Mouse (Mus musculus) olfactory bulb, adult 2 months (tissue): ENCODE measurements around the gene Fam166a. TPM values are rescaled to one million over a fixed set of nuclear protein-coding genes. Genes with fewer than 3 reads are reported as not detected.

Experiments used
- H3K27ac ChIP-seq: fragments of 200-500 bp; 2 replicates; pipeline ENCODE4 v1.5.1; 2012; ENCODE audit warnings: low read depth, low read length; ENCODE audit not compliant: insufficient read depth
- H3K4me1 ChIP-seq: fragments of 200-500 bp; 2 replicates; pipeline ENCODE4 v1.6.1; 2012; ENCODE audit warnings: low read length; ENCODE audit not compliant: control insufficient read depth, insufficient read depth
- H3K4me3 ChIP-seq: fragments of 200-500 bp; 2 replicates; pipeline ENCODE4 v1.5.1; 2012; ENCODE audit warnings: mild to moderate bottlenecking, low read depth, low read length, moderate library complexity; ENCODE audit not compliant: insufficient read depth
- CTCF ChIP-seq: fragments of 200-500 bp; IDR thresholded peaks from 2 replicates; pipeline ENCODE4 v1.5.1; 2012; ENCODE audit warnings: low read depth, mild to moderate bottlenecking, low read length, moderate library complexity; ENCODE audit not compliant: insufficient read depth
- POLR2A ChIP-seq: fragments of 200-500 bp; IDR thresholded peaks from 2 replicates; pipeline ENCODE4 v1.6.1; 2012; ENCODE audit warnings: mild to moderate bottlenecking, low read depth, low read length, moderate library complexity; ENCODE audit not compliant: insufficient read depth
- WGBS: fragments of 180-500 bp; shearing (Covaris S2); methylation state at CpG from one replicate; pipeline ENCODE4 v1.1.7; 2018; 5-methylcytosine and 5-hydroxymethylcytosine counted together
- polyA plus RNA-seq: library from polyadenylated mRNA; stranded (reverse); fragments of >200 nt; gene quantifications from 2 replicates; pipeline ENCODE4 v1.2.4, GENCODE M21; 2012; ENCODE audit warnings: low replicate concordance; ENCODE audit not compliant: missing spikeins, insufficient read depth, insufficient read length

The Fam166a gene
- polyA plus RNA-seq, 1 experiment: not detected

DNA sequence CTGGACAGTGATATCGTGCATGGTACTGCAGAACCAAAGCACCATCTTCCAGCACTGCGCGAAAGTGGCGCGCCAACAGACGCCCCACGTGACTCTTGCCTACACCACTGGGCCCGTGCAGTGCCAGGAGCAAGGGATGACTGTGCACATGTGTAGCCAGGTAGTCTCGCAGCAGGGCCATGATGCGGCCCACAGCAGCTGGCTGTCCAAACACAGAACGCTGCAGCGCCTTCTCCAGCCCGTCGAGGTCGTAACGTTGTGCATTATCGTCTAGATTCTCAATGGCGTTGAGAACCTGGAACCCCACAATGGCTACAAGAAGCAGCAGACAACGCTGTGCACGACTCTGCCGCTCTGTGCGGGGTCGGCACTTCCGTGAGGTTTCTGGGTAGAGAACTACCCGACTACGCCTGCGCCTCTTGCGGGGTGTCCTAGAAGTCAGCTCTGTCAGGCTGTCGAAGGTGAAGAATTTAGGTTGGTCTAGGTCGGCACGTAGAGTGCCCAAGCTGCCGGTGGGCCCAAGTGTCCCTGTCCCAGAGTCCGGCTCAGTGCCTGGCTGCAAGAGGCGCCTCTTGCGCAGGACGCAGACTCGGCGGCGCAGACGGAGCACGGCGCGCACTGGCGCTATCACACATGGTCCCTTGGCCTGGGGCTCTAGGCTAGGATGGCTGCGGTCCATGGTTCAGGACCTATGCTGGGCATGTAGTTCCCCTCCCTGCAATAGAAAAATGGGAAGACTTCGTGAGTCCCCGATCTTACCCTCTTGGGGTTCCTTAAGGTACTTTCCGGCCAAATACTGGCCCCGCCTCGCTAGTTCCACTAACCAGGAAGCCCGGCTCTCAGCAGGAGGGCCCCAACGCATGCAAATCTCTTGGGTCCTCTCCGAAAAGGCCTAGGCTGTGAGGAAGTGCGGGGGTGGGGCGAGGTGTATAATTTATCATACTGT is 23.1 kb upstream of the Fam166a start:
- no peak for TF ChIP-seq POLR2A
- 0 out of 2 replicates have a peak, but pooled peaks have one; percentile 12 for TF ChIP-seq CTCF
- Histone ChIP-seq H3K27ac (no peak overlapping the region; the same call in 1 of the 2 replicates), H3K4me3 (peak overlapping the region; percentile 6; the same call in 1 of the 2 replicates), H3K4me1 (peaks cover 5% of the 10 kb centered on the region)
- 49% methylated on average over 55 of the region's 55 CpGs for WGBS

DNA sequence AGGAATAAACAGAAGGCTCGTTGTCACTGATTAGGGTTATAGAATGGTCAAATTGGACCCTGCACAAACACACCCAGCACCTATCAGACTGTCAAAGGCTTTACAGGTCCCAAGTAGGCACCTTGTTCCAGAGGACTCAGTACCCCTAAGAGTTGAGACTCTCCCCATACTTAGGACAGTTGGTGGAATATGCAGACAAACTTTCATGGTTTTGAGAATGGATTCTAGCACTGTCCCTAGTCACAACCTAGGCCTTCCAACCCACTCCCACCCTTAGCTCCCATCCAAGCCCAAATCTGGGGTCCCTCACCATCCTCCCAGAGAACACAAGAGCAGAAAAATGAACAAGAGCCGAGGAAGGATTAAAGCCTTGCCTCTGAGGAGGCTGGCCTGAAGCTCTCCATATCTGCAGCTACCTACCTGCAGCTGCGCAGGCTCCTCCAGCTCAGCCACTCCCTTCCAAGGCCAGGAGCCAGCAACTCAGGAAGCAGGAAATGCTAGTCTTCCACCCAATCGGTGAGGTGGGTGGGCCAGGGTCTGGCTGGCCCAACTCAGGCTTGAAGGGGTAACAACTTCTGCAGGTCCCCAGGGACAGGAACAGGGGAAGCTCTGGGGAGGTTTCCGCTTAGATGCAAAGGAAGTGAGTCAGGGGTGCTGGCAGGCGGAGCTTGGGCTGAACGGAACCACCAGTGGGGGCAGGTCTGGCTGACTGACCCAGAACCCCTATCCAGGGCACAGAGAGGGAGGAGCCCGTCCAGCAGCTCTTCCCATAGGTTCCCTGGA is 22.2 kb upstream of the Fam166a start, which contains the start of gene Tor4a:
Gene Tor4a (minus strand): TSS at position 715 of the 783 bp plus-strand sequence.
- Histone ChIP-seq H3K4me3 (peak within 1 kb of the TSS; percentile 12; the same call in 1 of the 2 replicates), H3K4me1 (peaks cover 5% of the 10 kb centered on the region), H3K27ac (no peak within 1 kb of the TSS; the same call in 1 of the 2 replicates)
- 37% methylated on average over 8 of the region's 8 CpGs for WGBS
- TF ChIP-seq POLR2A (no peak), CTCF (no peak)

DNA sequence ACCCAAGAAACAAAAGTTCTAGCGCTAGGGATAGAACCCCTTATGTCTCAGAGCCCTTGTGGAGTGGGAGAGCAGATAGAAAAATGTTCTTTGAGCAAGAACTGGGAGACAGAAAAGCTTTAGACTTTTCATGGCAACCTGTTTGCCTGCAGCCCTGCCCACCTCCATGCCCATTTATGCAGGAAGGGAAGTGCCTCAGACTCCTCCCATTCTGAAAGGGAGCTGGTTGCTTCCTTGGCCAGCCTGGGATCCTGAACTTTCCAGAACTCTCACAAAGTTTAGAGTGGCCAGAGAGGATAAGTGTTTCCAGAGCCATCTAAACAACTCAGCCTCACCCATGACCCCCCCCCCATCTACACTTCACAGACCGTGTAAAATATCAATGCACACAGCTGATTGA is 21.4 kb upstream of the Fam166a start:
- Histone ChIP-seq H3K4me3 (no peak overlapping the region), H3K27ac (no peak overlapping the region), H3K4me1 (peaks cover 5% of the 10 kb centered on the region)
- TF ChIP-seq CTCF: no peak
- TF ChIP-seq POLR2A: no peak
- 45% methylated on average over 2 of the region's 2 CpGs for WGBS

DNA sequence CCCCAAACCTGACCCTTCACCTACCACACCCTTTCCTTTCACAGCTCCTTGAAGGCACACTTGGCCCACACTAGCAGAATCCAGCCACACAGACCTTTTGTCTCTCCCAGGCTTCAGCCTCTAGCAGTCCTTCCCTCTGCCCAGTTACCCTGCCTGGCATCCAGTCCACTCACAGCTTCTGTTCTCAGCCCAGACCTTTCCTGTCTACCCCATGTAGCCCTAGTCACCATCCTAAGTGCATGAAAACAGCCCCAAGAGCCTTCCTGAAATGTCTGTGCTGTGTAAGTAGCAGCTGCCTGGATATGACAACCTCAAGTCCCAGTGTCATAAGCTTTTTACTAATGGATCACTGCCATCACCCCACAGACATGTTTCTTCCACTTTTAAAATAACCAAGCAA is 20.6 kb upstream of the Fam166a start:
- Histone ChIP-seq H3K4me1 (peaks cover 5% of the 10 kb centered on the region), H3K4me3 (no peak overlapping the region), H3K27ac (no peak overlapping the region)
- TF ChIP-seq CTCF: no peak
- TF ChIP-seq POLR2A: no peak

DNA sequence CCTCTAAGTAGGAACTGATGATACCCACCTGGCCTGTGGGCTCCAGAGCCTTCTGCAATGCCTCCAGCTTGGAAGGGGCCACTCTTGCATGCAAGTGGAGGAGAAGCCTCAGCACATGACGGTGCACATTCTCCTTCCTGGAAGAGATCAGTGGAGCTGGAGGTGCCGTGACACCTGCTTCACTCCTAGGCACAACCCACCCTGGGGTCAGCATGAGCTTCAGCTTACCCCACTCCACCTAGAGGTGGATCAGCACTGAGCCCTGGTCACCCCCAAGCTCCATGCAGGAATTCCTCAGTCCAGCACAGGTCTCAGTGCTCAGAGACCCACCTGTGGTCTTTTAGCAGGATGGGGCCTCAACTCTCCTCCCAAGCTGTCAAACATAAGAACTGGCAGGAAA is 17.9 kb upstream of the Fam166a start:
- no peak overlapping the region for H3K27ac ChIP-seq
- TF ChIP-seq POLR2A (no peak), CTCF (no peak)
- 91% methylated on average over 2 of the region's 2 CpGs for WGBS
- H3K4me3 ChIP-seq: no peak overlapping the region
- H3K4me1 ChIP-seq: no peaks in the 10 kb centered on the region

DNA sequence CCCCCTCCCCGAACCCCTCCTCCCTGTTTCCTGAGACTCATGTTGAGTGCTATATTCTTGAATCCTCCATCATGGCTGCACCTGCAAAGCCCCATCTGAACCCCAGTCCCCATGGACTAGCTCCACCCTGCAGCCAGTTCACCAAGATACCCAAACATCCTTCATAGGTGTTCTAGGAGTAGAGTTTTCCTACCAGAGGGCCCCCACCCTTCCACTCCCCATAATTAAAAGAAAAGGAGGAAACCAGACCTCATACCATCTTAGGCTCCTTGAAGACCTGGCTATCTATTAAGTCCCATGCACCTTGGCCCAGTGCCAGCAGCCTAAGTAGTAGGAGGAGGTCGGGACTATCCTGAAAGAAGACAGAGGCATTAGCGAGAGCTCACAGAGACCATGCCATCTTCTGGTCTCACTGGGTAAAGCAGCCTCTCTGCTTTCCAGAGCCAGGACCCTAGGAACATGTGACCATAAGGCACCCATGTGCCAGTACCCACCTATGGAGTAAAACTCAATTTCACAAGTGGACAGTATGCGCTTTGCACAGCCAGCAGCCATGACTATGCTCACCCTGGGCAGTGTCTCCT is 14.8 kb upstream of the Fam166a start:
- WGBS: 51% methylated on average over 4 of the region's 4 CpGs
- H3K27ac ChIP-seq: no peak overlapping the region
- no peak for TF ChIP-seq CTCF
- no peak for TF ChIP-seq POLR2A
- 0 out of 2 replicates have a peak, but pooled peaks cover 2% of the 10 kb centered on the region for H3K4me1 ChIP-seq
- H3K4me3 ChIP-seq: no peak overlapping the region

DNA sequence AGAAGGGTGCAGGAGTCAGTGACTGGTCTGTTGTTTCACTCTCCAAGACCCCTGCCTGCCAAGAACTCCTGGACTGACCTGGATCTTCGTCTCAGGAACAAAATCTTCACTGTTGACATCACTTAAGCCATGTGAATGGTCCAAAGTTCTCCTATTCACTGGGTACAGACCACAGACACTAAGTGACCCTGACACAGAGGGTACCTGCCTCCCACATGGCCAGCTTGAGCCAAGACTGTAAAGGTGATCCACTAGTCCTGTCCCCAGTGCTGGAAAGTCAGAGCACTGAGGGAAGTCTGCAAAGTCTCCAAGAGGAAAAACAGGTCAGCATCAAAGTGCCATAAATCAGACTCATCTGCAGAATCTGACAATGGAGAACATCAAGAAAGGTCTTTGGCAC is 11.0 kb upstream of the Fam166a start:
- 41% methylated on average over 1 of the region's 1 CpGs for WGBS
- H3K27ac ChIP-seq: no peak overlapping the region
- H3K4me3 ChIP-seq: no peak overlapping the region
- peaks cover 11% of the 10 kb centered on the region for H3K4me1 ChIP-seq
- no peak for TF ChIP-seq POLR2A
- no peak for TF ChIP-seq CTCF

DNA sequence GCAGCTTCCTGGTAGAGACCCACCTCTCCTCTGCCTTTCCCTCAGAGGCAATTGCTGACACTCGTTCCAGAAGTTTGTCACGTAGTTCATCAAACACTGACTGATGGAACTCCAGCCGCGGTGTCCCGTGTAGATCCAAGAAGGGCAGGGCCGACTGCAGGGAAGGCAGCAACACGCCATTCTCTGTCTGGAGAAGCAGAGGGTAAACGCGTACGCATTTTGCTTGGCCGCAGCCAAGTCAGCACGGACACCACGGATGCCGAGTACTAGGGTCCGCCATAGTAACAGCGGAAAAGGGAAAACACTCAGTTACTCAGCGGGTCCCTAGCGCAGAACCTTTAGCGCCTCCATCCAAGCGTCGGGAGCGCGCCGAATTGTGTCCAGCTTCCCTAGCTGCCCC is 7.9 kb upstream of the Fam166a start:
- WGBS: under 1% methylated on average over 24 of the region's 24 CpGs
- H3K4me3 ChIP-seq: peak overlapping the region; percentile 84

More for the DNA sequence above, 7.9 kb upstream of the Fam166a start:
- TF ChIP-seq CTCF: no peak
- no peak for TF ChIP-seq POLR2A
- Histone ChIP-seq H3K4me1 (peaks cover 11% of the 10 kb centered on the region), H3K27ac (peak overlapping the region; percentile 66)
